Mouse (Mus musculus) midbrain, embryonic 14.5 days (tissue): ENCODE data around the gene B3galt4. TPM values are rescaled to one million over a fixed set of nuclear protein-coding genes. Genes with fewer than 3 reads are reported as not detected.
"Not testable (repeated sequence)": the region's sequence is repeated elsewhere in the genome, so short reads cannot be mapped to it uniquely, and the experiment has no call there.

Experiments used
- ATAC-seq: fragments of 200-750 bp; cut with Nextera tagmentation; 2 replicates; pipeline ENCODE4 v1.8.0; 2017; ENCODE audit warnings: moderate number of reproducible peaks, moderate library complexity; ENCODE audit not compliant: low FRiP score, low TSS enrichment
- DNase-seq: peaks from one replicate; pipeline ENCODE4 v3.0.0-alpha.2; 2015
- H3K27ac ChIP-seq: fragments of 300-500 bp; sonication (generic); replicated peaks from 2 replicates; pipeline ENCODE4 v1.5.1; 2014; ENCODE audit warnings: mild to moderate bottlenecking, low read depth, low read length, moderate library complexity
- H3K27me3 ChIP-seq: fragments of 300-500 bp; sonication (generic); 2 replicates; pipeline ENCODE4 v1.6.1; 2014; ENCODE audit warnings: low read length, control low read depth, mixed read lengths; ENCODE audit not compliant: control insufficient read depth, insufficient read depth
- H3K36me3 ChIP-seq: fragments of 300-500 bp; sonication (generic); 2 replicates; pipeline ENCODE4 v1.6.1; 2014; ENCODE audit warnings: low read length, control low read depth; ENCODE audit not compliant: control insufficient read depth, insufficient read depth
- H3K4me1 ChIP-seq: fragments of 300-500 bp; sonication (generic); 2 replicates; pipeline ENCODE4 v1.6.1; 2014; ENCODE audit warnings: mild to moderate bottlenecking, antibody characterized with exemption, low read length, control low read depth; ENCODE audit not compliant: control insufficient read depth, insufficient read depth
- H3K4me2 ChIP-seq: fragments of 300-500 bp; sonication (generic); 2 replicates; pipeline ENCODE4 v1.6.1; 2014; ENCODE audit warnings: mild to moderate bottlenecking, low read length, moderate library complexity
- H3K4me3 ChIP-seq: fragments of 300-500 bp; sonication (generic); replicated peaks from 2 replicates; pipeline ENCODE4 v1.5.1; 2014; ENCODE audit warnings: low read depth, low read length
- H3K9ac ChIP-seq: fragments of 300-500 bp; sonication (generic); replicated peaks from 2 replicates; pipeline ENCODE4 v1.6.1; 2014; ENCODE audit warnings: mild to moderate bottlenecking, low read length, moderate library complexity
- H3K9me3 ChIP-seq: fragments of 300-500 bp; sonication (generic); 2 replicates; pipeline ENCODE4 v1.6.1; 2016; ENCODE audit warnings: low read length, control low read depth, mixed read lengths; ENCODE audit not compliant: control insufficient read depth
- WGBS: fragments of 180-500 bp; shearing (Covaris S2); extraction: QIAGEN DNeasy Blood & Tissue Kit; methylation state at CpG from one replicate; pipeline ENCODE4 v1.1.7; 2014; 5-methylcytosine and 5-hydroxymethylcytosine counted together
- polyA plus RNA-seq: library from polyadenylated mRNA; unstranded; fragments of >200 nt; fragmentation: Nextera tagmentation; extraction: Ambion mirVana; gene quantifications from 2 replicates; pipeline ENCODE4 v1.2.1, GENCODE M21; 2014

Gene B3galt4
- polyA plus RNA-seq = 8.0 and 10.1 TPM in 2 replicates

GRCm38 (mm10) chr17:33951021-33951946 lies at the start of gene B3galt4:
TSS of gene B3galt4 (minus strand) at chr17:33951488.
- ATAC-seq = peak; percentile 70
- 1% methylated on average over 45 of the region's 45 CpGs for WGBS
- Histone ChIP-seq H3K4me1 (peaks cover 28% of the 10 kb centered on the region), H3K36me3 (peaks cover 56% of the 10 kb centered on the region), H3K9ac (peak within 1 kb of the TSS; percentile 71), H3K9me3 (no peaks in the 10 kb centered on the region), H3K4me2 (peak within 1 kb of the TSS; percentile 96), H3K27me3 (no peaks in the 10 kb centered on the region), H3K27ac (peak within 1 kb of the TSS; percentile 90), H3K4me3 (peak within 1 kb of the TSS; percentile 52)
- peak; percentile 92 for DNase-seq

GRCm38 (mm10) chr17:34000796-34001195 lies 49.5 kb upstream of the B3galt4 start:
- WGBS = 57% methylated on average over 2 of the region's 2 CpGs
- not testable (repeated sequence) for ATAC-seq, H3K9ac ChIP-seq, H3K4me1 ChIP-seq, DNase-seq, H3K36me3 ChIP-seq, H3K27ac ChIP-seq, H3K9me3 ChIP-seq, H3K4me2 ChIP-seq
- Histone ChIP-seq H3K27me3 (peaks cover 19% of the 10 kb centered on the region; the same call in 1 of the 2 replicates), H3K4me3 (peak overlapping the region; percentile 43; the same call in 1 of the 2 replicates)

- H3K27ac ChIP-seq = no peak within 1 kb of the TSS
- H3K9me3 ChIP-seq = no peaks in the 10 kb centered on the region
- WGBS = under 1% methylated on average over 30 of the region's 30 CpGs
- H3K4me3 ChIP-seq = peak within 1 kb of the TSS; percentile 43
- DNase-seq (peak; percentile 73), ATAC-seq (peak; percentile 57; the same call in 1 of the 2 replicates)
- peaks cover 19% of the 10 kb centered on the region; the same call in 1 of the 2 replicates for H3K27me3 ChIP-seq
- H3K36me3 ChIP-seq = no peaks in the 10 kb centered on the region
- peak within 1 kb of the TSS; percentile 84 for H3K4me2 ChIP-seq
- peaks cover 5% of the 10 kb centered on the region; the same call in 1 of the 2 replicates for H3K4me1 ChIP-seq
- H3K9ac ChIP-seq = peak within 1 kb of the TSS; percentile 45; the same call in 1 of the 2 replicates
Measured at GRCm38 (mm10) chr17:34000150-34000537, 48.9 kb upstream of the B3galt4 start, which contains the start of gene H2-K1. TSS of gene H2-K1 (minus strand) at chr17:34000347.

GRCm38 (mm10) chr17:33999341-34000149 lies 48.3 kb upstream of the B3galt4 start:
- peak overlapping the region; percentile 84 for H3K4me2 ChIP-seq
- H3K27ac ChIP-seq = no peak overlapping the region
- H3K36me3 ChIP-seq = no peaks in the 10 kb centered on the region
- peak overlapping the region; percentile 43 for H3K4me3 ChIP-seq
- H3K27me3 ChIP-seq = peaks cover 19% of the 10 kb centered on the region; the same call in 1 of the 2 replicates
- H3K4me1 ChIP-seq = peaks cover 5% of the 10 kb centered on the region; the same call in 1 of the 2 replicates
- DNase-seq (peak; percentile 39), ATAC-seq (0 out of 2 replicates have a peak, but pooled peaks have one; percentile 6)
- WGBS = 2% methylated on average over 87 of the region's 87 CpGs
- H3K9me3 ChIP-seq = no peaks in the 10 kb centered on the region
- H3K9ac ChIP-seq = peak overlapping the region; percentile 45; the same call in 1 of the 2 replicates

- not testable (repeated sequence) for H3K4me2 ChIP-seq, H3K4me1 ChIP-seq, DNase-seq, H3K9ac ChIP-seq, H3K36me3 ChIP-seq, H3K27ac ChIP-seq, H3K9me3 ChIP-seq, H3K4me3 ChIP-seq, ATAC-seq
- peaks cover 19% of the 10 kb centered on the region; the same call in 1 of the 2 replicates for H3K27me3 ChIP-seq
- WGBS = 74% methylated on average over 5 of the region's 5 CpGs
Measured at GRCm38 (mm10) chr17:33998697-33999096, 47.4 kb upstream of the B3galt4 start.

- H3K27me3 ChIP-seq = peaks cover 19% of the 10 kb centered on the region; the same call in 1 of the 2 replicates
- H3K4me1 ChIP-seq, H3K4me2 ChIP-seq, DNase-seq, H3K9me3 ChIP-seq, H3K27ac ChIP-seq, H3K36me3 ChIP-seq, H3K9ac ChIP-seq, H3K4me3 ChIP-seq, ATAC-seq: not testable (repeated sequence)
- 90% methylated on average over 2 of the region's 2 CpGs for WGBS
Measured at GRCm38 (mm10) chr17:33997025-33997424, 45.7 kb upstream of the B3galt4 start.

- Histone ChIP-seq H3K4me2 (no peak overlapping the region), H3K4me1 (peaks cover 5% of the 10 kb centered on the region; the same call in 1 of the 2 replicates), H3K27ac (no peak overlapping the region), H3K4me3 (no peak overlapping the region), H3K27me3 (peaks cover 16% of the 10 kb centered on the region; the same call in 1 of the 2 replicates), H3K9me3 (no peaks in the 10 kb centered on the region), H3K36me3 (no peaks in the 10 kb centered on the region), H3K9ac (no peak overlapping the region)
- no peak for ATAC-seq
- 78% methylated on average over 3 of the region's 3 CpGs for WGBS
- no peak for DNase-seq
Measured at GRCm38 (mm10) chr17:33995651-33996050, 44.4 kb upstream of the B3galt4 start.

GRCm38 (mm10) chr17:33994959-33995358 lies 43.7 kb upstream of the B3galt4 start:
- Histone ChIP-seq H3K4me2 (no peak overlapping the region), H3K9ac (no peak overlapping the region), H3K27ac (no peak overlapping the region), H3K9me3 (no peaks in the 10 kb centered on the region), H3K27me3 (peaks cover 9% of the 10 kb centered on the region; the same call in 1 of the 2 replicates), H3K4me1 (peaks cover 1% of the 10 kb centered on the region; the same call in 1 of the 2 replicates), H3K36me3 (no peaks in the 10 kb centered on the region), H3K4me3 (no peak overlapping the region)
- whole genome bisulfite sequencing = 91% methylated on average over 8 of the region's 8 CpGs
- ATAC-seq (no peak), DNase-seq (no peak)
